Mouse (Mus musculus) cerebellum, adult 9-11 months (tissue): ENCODE data around the gene Retreg1.
A peak's percentile ranks its signal among the peaks of the same experiment; 100 is the strongest.

Source experiments
- DNase-seq: peaks from one replicate; pipeline ENCODE4 v3.0.0; 2022

The Retreg1 gene

GRCm38 (mm10) chr15:25843086-25843991, at the start of gene Retreg1:
Gene Retreg1 (plus strand): TSS chr15:25843180.
- DNase-seq: peak; percentile 79

- no peak for DNase-seq
Observed at GRCm38 (mm10) chr15:25794123-25794522, 48.9 kb upstream of the Retreg1 start.

- DNase-seq: no peak
Observed at GRCm38 (mm10) chr15:25795496-25795895, 47.5 kb upstream of the Retreg1 start.

- DNase-seq: no peak
Observed at GRCm38 (mm10) chr15:25796353-25796752, 46.6 kb upstream of the Retreg1 start.

DNA sequence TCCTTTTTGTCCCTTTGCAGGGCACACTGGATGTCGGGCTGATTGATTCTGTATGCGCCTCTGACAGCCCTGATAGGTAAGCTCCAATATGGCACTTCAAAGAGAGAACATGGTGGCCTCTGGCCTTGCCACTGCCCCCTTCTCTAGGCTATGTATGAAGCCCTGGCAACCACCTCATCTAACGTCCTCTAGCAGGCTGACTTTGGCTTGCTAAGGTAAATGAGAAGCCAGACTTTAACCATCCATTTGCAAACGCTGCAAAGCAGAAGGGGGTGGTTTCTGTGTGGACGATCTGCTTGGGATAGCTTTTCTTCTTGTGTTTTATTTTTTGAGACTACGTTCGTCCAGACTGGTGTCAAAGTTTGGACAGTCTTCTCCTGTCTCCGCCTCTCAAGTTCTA, 45.8 kb upstream of the Retreg1 start:
- no peak for DNase-seq

- DNase-seq: no peak
Observed at GRCm38 (mm10) chr15:25797888-25798287, 45.1 kb upstream of the Retreg1 start.

- DNase-seq: no peak
Observed at GRCm38 (mm10) chr15:25801726-25802125, 41.3 kb upstream of the Retreg1 start.

DNA sequence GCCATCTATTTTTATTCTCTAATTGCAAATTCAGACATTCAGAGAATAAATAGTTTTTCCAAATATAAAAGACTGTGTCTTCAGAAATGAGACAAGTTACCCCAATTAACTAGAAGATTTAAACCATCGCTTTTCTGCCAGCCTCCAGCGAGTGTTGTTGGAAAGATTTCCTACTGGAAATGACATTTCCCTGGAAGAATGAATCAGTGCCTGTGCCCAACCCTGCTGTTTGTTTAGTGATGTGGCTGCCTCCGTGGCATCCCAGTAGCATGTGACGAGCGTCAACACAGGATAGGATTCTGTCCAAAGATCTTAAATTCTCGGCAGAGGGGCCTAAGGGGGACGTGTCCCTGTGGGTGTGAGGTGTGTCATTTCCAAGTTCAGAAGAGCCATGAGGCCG, 40.8 kb upstream of the Retreg1 start:
- no peak for DNase-seq

- DNase-seq: no peak
Observed at GRCm38 (mm10) chr15:25803111-25803510, 39.9 kb upstream of the Retreg1 start.

GRCm38 (mm10) chr15:25805336-25806110, 37.5 kb upstream of the Retreg1 start:
- DNase-seq: peak; percentile 68

DNA sequence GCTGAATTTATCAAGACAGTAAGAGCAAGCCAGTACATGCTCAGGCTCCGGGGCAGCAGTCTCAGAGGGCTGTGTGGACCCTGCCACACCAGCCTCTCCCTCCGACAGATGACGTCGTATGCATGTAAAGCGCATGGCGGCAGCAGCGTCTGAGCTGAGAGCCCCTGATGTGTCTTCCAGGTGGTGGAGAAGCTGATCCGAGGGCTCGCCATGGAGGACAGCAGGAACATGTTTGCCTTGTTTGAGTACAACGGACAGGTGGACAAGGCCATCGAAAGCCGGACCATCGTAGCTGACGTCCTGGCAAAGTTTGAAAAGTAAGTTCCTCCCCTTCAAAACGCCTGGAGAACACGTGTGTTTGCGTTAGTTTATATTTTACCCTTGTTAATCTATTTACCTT, 36.6 kb upstream of the Retreg1 start:
- DNase-seq: no peak

DNA sequence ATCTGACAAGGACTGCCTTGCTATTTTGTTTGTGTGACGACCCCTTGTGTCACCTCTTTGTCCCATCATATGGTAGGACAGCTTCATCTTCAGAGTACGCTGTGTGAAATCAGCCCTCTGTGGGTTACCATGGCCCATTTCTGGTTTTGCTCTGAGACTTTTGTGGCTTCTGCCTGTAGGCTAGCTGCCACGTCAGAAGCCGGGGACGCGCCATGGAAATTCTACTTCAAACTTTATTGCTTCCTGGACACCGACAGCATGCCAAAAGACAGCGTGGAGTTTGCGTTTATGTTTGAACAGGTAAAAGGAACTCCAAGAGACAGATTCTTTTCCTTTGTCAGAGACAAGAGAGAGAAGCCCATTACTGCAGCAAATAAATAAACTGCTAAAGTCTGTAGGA, 36.1 kb upstream of the Retreg1 start:
- DNase-seq: no peak

- no peak for DNase-seq
Observed at GRCm38 (mm10) chr15:25808677-25809460, 34.1 kb upstream of the Retreg1 start.

DNA sequence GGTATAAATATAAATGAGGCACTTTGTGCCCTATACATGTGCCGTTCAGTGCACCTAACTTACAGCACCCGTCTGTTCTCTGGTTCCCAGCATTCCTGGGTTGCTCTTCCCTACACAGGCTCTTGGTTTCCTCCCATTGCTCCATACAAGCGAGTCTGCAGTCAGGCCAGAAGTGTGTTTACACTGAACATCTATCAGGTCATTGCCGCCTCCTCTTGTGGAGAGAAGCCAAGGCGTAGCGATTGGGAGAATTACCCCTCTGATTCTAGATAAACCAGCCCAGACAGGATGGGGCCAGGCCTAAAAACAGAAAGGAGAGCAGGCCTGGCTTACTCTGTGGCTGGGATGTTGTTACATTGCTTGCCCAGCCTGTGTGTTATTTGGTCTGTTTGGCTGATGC, 33.3 kb upstream of the Retreg1 start:
- no peak for DNase-seq

GRCm38 (mm10) chr15:25811834-25812250, 31.1 kb upstream of the Retreg1 start:
- DNase-seq: no peak

- no peak for DNase-seq
Observed at GRCm38 (mm10) chr15:25812479-25812878, 30.5 kb upstream of the Retreg1 start.

DNA sequence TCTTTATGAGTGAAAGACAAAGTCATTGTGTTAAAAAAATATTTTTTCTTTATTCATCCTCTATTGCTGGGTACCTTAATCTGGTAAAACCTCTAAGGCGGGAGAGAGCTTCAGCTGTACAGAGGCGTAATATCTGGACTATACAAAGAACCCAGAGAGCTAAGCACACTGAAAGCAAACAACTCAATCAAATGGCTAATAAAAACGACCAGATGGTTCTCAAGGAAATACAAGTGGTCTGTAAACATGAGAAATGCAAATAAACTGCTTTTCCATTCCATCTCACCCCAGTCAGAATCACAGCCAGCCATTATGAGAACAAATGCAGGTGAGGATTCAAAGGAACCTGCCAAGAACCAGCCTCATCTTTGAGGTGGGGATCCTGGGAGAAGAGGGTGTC, 28.4 kb upstream of the Retreg1 start:
- DNase-seq: no peak

DNA sequence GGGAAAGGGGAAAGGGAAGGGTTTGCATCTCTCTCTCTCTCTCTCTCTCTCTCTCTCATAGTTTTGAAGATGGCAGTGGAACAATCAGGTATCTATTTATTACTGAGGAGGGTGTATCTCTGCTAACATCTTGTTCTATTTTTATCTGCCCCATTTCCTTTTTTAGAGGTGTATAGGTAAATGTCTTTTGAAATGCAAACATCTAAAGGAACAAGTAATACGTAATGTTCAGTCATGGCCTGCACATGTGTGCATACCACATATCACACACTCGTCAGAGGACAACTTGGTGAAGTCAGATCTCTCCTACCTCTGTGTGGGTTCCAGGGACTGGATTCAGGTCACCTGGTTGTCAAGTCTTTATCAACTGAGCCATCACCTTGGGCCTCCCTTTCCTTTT, 25.8 kb upstream of the Retreg1 start:
- no peak for DNase-seq

DNA sequence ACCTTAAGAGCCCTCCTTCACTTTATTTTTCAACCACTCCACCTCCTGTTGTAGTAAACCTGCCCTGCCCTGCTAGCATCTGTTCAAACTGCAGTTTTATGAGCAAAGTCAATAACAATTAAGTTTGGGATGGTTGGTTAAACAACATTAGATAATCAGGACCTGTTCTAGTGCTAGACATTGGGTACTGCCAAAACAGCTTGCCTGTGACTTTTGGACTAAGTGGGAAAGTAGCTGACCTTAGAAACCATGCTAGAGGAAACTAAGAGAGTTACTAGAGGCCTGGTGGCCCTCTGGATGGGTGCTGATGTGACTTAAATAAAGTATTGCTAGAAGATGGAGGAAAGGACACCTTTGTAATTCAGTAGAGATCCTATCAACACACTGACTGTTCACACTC, 21.0 kb upstream of the Retreg1 start:
- DNase-seq: no peak

GRCm38 (mm10) chr15:25822656-25823055, 20.3 kb upstream of the Retreg1 start:
- no peak for DNase-seq

DNA sequence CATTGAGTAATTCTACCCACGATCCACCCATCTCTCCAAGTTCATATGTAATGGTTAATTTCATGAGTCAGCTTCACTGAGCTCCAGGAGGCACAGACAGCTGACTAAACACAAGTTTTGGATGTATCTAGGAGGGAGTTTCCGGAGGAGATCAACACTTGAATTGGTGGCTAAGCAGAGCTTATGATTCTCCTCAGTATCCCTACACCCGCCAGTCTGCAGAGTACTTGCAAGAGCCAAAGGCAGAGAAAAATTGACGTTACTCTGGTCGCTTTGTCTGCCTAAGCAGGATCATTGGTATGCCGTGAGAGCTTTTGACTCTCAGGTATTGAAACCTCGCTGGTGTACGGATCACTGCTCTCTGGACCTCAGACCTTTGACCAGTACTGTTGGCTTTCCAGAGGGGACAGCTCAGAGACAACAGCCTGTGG, 16.4 kb upstream of the Retreg1 start:
- no peak for DNase-seq

GRCm38 (mm10) chr15:25828464-25828863, 14.5 kb upstream of the Retreg1 start:
- no peak for DNase-seq

DNA sequence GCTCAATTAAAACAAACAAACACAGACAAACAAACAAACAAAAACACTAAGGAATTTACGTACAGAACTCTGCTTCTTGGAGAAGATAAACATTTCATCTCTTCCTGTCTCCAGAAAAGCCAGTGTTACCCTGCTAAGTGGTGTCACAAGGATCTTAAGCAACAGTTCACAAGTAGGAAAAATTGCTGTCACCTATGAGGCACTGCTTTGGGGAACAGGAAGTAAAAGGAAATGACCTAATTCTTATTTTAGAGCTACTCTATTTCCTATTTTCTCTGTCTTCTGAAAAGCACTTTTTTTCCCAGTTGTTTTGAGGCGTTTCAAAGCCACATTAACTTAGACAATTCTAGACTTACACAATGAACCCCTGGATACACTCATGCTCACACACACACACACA, 12.6 kb upstream of the Retreg1 start:
- no peak for DNase-seq
